Mouse (Mus musculus) macrophage (primary cell): Measurements from ENCODE around the gene Neurl4. TPM values are rescaled to one million over a fixed set of nuclear protein-coding genes. Genes with fewer than 3 reads are reported as not detected.
A peak's percentile ranks its signal among the peaks of the same experiment; 100 is the strongest.
"Not testable (repeated sequence)": the region's sequence is repeated elsewhere in the genome, so short reads cannot be mapped to it uniquely, and the experiment has no call there.

Source experiments
- H3K27ac ChIP-seq: fragments of 350-480 bp; formaldehyde crosslinking; 2 replicates; pipeline ENCODE4 v1.9.0; 2021
- H3K36me3 ChIP-seq: fragments of 350-480 bp; formaldehyde crosslinking; 2 replicates; pipeline ENCODE4 v1.9.0; 2021; ENCODE audit errors: inconsistent target
- H3K4me3 ChIP-seq: fragments of 350-480 bp; formaldehyde crosslinking; 2 replicates; pipeline ENCODE4 v1.9.0; 2021; ENCODE audit errors: inconsistent target
- H3K79me2 ChIP-seq: fragments of 350-480 bp; formaldehyde crosslinking; 2 replicates; pipeline ENCODE4 v1.9.0; 2021; ENCODE audit errors: inconsistent target
- WGBS: methylation state at CpG from one replicate; pipeline ENCODE4 v1.1.7; 2026; ENCODE audit warnings: inconsistent platforms; ENCODE audit not compliant: missing documents; 5-methylcytosine and 5-hydroxymethylcytosine counted together
- polyA plus RNA-seq: library from polyadenylated mRNA; stranded (reverse); fragments of 250-400 nt; gene quantifications from 3 replicates; pipeline ENCODE4 v1.2.4, GENCODE M21; 2018; ENCODE audit warnings: inconsistent platforms

The Neurl4 gene
- polyA plus RNA-seq, 1 experiment from 2014 or later = 14.9 TPM

- Histone ChIP-seq H3K27ac (peak overlapping the region; percentile 17; the same call in 1 of the 2 replicates), H3K36me3 (peaks cover 63% of the 10 kb centered on the region), H3K79me2 (peaks cover 52% of the 10 kb centered on the region), H3K4me3 (peak overlapping the region; percentile 51)
- WGBS = 4% methylated on average over 17 of the region's 17 CpGs
Observed at GRCm38 (mm10) chr11:69914372-69914764, 13.5 kb downstream of the Neurl4 start.

- Histone ChIP-seq H3K27ac (no peak overlapping the region), H3K4me3 (peak overlapping the region; percentile 51), H3K36me3 (peaks cover 57% of the 10 kb centered on the region), H3K79me2 (peaks cover 57% of the 10 kb centered on the region)
- 64% methylated on average over 9 of the region's 9 CpGs for WGBS
Observed at GRCm38 (mm10) chr11:69914917-69915430, 14.1 kb downstream of the Neurl4 start.

GRCm38 (mm10) chr11:69915667-69916627 is 15.1 kb downstream of the Neurl4 start:
- Histone ChIP-seq H3K4me3 (no peak overlapping the region), H3K79me2 (peaks cover 61% of the 10 kb centered on the region), H3K27ac (no peak overlapping the region), H3K36me3 (peaks cover 48% of the 10 kb centered on the region)
- WGBS = 78% methylated on average over 5 of the region's 5 CpGs

- 72% methylated on average over 3 of the region's 7 CpGs for WGBS
- H3K36me3 ChIP-seq = peaks cover 40% of the 10 kb centered on the region
- not testable (repeated sequence) for H3K4me3 ChIP-seq, H3K27ac ChIP-seq
- H3K79me2 ChIP-seq = peaks cover 61% of the 10 kb centered on the region
Observed at GRCm38 (mm10) chr11:69916652-69917378, 15.9 kb downstream of the Neurl4 start.

GRCm38 (mm10) chr11:69917379-69917948 is 16.6 kb downstream of the Neurl4 start:
- H3K79me2 ChIP-seq = peaks cover 61% of the 10 kb centered on the region
- H3K27ac ChIP-seq = no peak overlapping the region
- WGBS = 78% methylated on average over 8 of the region's 8 CpGs
- peaks cover 34% of the 10 kb centered on the region for H3K36me3 ChIP-seq
- no peak overlapping the region for H3K4me3 ChIP-seq

GRCm38 (mm10) chr11:69918118-69918517 is 17.2 kb downstream of the Neurl4 start:
- H3K27ac ChIP-seq = no peak overlapping the region
- H3K36me3 ChIP-seq = peaks cover 33% of the 10 kb centered on the region
- WGBS = 68% methylated on average over 5 of the region's 5 CpGs
- H3K79me2 ChIP-seq = peaks cover 61% of the 10 kb centered on the region
- no peak overlapping the region for H3K4me3 ChIP-seq

- WGBS = 34% methylated on average over 9 of the region's 9 CpGs
- peaks cover 33% of the 10 kb centered on the region for H3K36me3 ChIP-seq
Observed at GRCm38 (mm10) chr11:69919053-69919452, 18.2 kb downstream of the Neurl4 start.

GRCm38 (mm10) chr11:69919661-69920265 is 18.9 kb downstream of the Neurl4 start:
- 1% methylated on average over 17 of the region's 17 CpGs for whole genome bisulfite sequencing
- H3K4me3 ChIP-seq = peak overlapping the region; percentile 86
- H3K36me3 ChIP-seq = peaks cover 33% of the 10 kb centered on the region
- H3K79me2 ChIP-seq = peaks cover 55% of the 10 kb centered on the region
- peak overlapping the region; percentile 77 for H3K27ac ChIP-seq

More at GRCm38 (mm10) chr11:69919053-69919452, 18.2 kb downstream of the Neurl4 start:
- peak overlapping the region; percentile 77 for H3K27ac ChIP-seq
- H3K79me2 ChIP-seq = peaks cover 61% of the 10 kb centered on the region
- H3K4me3 ChIP-seq = peak overlapping the region; percentile 86

GRCm38 (mm10) chr11:69920266-69921031 is 19.6 kb downstream of the Neurl4 start:
- Histone ChIP-seq H3K79me2 (peaks cover 48% of the 10 kb centered on the region), H3K27ac (peak overlapping the region; percentile 77), H3K4me3 (peak overlapping the region; percentile 86), H3K36me3 (peaks cover 33% of the 10 kb centered on the region)
- under 1% methylated on average over 42 of the region's 65 CpGs for WGBS

GRCm38 (mm10) chr11:69921114-69922011 is 20.5 kb downstream of the Neurl4 start, which contains the start of gene Eif5a:
Gene Eif5a, minus strand, starts transcription at chr11:69921958.
- under 1% methylated on average over 78 of the region's 78 CpGs for WGBS
- Histone ChIP-seq H3K79me2 (peaks cover 39% of the 10 kb centered on the region), H3K36me3 (peaks cover 24% of the 10 kb centered on the region)

GRCm38 (mm10) chr11:69922012-69922756 is 21.3 kb downstream of the Neurl4 start:
- WGBS = 9% methylated on average over 12 of the region's 12 CpGs
- Histone ChIP-seq H3K36me3 (peaks cover 15% of the 10 kb centered on the region; the same call in 1 of the 2 replicates), H3K79me2 (peaks cover 31% of the 10 kb centered on the region), H3K27ac (peak overlapping the region; percentile 85), H3K4me3 (peak overlapping the region; percentile 67)

More at GRCm38 (mm10) chr11:69921114-69922011, 20.5 kb downstream of the Neurl4 start, which contains the start of gene Eif5a:
- Histone ChIP-seq H3K27ac (peak within 1 kb of the TSS; percentile 85), H3K4me3 (peak within 1 kb of the TSS; percentile 86)

GRCm38 (mm10) chr11:69922796-69923195 is 21.9 kb downstream of the Neurl4 start:
- Histone ChIP-seq H3K79me2 (peaks cover 25% of the 10 kb centered on the region), H3K27ac (peak overlapping the region; percentile 85), H3K4me3 (peak overlapping the region; percentile 67; the same call in 1 of the 2 replicates), H3K36me3 (peaks cover 10% of the 10 kb centered on the region; the same call in 1 of the 2 replicates)
- WGBS = 80% methylated on average over 3 of the region's 3 CpGs
